Mouse (Mus musculus) splenic B cell, adult 2 months (primary cell): ENCODE results near the gene Zfp385a.
A peak's percentile ranks its signal among the peaks of the same experiment; 100 is the strongest.

Experiments
- DNase-seq: peaks from one replicate; pipeline ENCODE4 v3.0.0-alpha.2; 2011; ENCODE audit warnings: low read depth, low spot score
- H3K27me3 ChIP-seq: 2 replicates; pipeline ENCODE4 v1.6.1; 2012; ENCODE audit warnings: mild to moderate bottlenecking, low read length, moderate library complexity, mixed read lengths; ENCODE audit not compliant: control insufficient read depth, poor library complexity, insufficient read depth, severe bottlenecking
- H3K36me3 ChIP-seq: 2 replicates; pipeline ENCODE4 v1.6.1; 2012; ENCODE audit warnings: mild to moderate bottlenecking, low read length, moderate library complexity, mixed read lengths; ENCODE audit not compliant: control insufficient read depth, poor library complexity, insufficient read depth, severe bottlenecking

Gene Zfp385a

GRCm38 (mm10) chr15:103355420-103355819, 15.5 kb upstream of the Zfp385a start:
- DNase-seq = no peak
- Histone ChIP-seq H3K27me3 (no peaks in the 10 kb centered on the region), H3K36me3 (no peaks in the 10 kb centered on the region)

DNA sequence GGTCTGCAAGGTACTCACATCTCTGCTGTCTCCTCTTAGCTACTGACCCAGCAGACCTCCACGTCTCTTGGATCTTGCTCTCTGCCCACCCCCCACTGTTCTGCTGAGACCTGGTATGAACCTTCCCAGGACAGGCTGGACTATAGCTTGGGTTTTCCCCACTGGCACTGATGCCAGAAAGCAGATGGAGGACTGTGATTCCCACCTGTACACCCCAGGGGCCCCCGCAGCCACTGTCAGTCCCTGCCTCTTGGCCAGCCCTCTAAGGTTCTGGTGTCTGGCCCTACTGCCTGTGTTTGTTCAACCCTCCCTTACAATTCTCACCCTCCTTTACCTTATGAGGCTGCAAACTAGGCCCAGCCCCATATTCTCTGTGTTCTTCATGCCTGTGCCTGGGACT, 14.8 kb upstream of the Zfp385a start:
- Histone ChIP-seq H3K36me3 (no peaks in the 10 kb centered on the region), H3K27me3 (no peaks in the 10 kb centered on the region)
- no peak for DNase-seq

DNA sequence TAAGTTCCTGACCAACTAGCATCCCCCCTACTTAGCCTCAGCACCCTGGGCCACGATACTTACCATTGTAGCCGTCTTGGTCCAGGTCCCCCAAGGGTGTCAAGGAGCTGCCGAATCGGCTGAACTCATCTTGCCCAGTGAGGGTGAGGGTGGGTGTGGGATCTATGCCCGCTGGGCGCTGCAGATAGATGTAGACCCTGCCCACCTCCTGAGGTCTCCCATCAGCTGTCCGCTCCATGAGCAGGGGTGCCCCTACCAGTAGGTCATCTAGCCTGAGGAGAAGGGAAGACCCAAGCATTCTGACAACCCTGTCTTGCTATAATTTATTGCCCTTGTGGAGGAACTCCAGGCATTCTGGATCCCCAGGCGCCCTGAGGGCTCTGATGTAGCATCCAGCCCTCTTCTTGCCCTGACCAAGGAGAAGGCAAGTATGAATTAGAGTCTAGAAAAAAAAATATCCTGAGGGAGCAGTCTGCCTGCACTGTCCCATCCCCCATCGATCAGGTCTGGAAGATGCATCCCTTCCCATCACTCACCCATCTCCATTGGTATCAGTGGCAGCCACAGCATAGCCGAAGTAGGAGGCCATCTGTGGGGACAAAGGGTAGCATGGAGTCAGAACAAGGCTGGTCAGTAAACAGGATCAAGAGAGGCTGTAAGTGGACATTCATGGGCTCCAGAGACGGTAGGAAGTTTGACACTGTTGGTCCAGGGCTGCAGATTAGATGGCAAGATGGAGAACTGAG, 13.8 kb upstream of the Zfp385a start:
- DNase-seq = no peak
- Histone ChIP-seq H3K36me3 (no peaks in the 10 kb centered on the region), H3K27me3 (no peaks in the 10 kb centered on the region)

DNA sequence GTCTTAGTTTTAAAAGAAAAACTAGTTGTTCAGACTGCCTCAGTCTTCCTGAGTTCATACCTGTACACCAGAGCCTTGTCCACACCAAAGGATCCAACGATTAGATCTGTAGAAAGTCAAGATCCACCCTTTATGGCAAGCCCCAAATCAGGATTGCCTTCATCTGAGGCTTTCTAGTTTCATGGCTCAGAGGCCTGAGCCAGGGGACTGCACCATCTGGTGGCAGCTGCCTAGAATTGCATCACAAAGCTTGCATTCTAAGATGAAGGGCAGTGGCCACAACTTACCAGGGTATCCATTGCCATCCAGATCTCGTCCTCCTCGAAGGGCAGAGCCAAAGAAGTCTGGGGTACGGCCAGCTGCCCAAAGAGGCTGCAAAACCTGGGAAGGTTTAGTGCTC, 13.0 kb upstream of the Zfp385a start:
- peak; percentile 78 for DNase-seq
- Histone ChIP-seq H3K27me3 (no peaks in the 10 kb centered on the region), H3K36me3 (no peaks in the 10 kb centered on the region)

DNA sequence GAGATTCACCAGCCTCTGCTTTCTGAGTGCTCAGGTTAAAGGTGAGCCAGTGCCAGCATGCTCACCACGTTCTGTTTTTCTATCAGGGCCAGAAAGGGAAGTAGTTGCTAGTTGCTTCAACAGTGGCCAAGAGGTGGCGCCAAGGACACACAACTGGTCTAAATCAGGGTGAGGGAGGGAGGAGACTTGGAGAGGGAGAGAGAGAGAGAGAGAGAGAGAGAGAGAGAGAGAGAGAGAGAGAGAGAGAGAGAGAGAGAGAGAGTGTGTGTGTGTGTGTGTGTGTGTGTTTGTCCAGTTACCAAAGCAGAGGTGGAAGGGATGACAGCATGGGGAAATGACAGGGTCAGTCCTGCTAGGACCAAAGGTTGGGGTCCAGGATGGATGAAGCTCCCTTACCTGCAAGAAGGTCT, 7.4 kb upstream of the Zfp385a start:
- H3K36me3 ChIP-seq = no peaks in the 10 kb centered on the region
- peak; percentile 89 for DNase-seq
- H3K27me3 ChIP-seq = no peaks in the 10 kb centered on the region

DNA sequence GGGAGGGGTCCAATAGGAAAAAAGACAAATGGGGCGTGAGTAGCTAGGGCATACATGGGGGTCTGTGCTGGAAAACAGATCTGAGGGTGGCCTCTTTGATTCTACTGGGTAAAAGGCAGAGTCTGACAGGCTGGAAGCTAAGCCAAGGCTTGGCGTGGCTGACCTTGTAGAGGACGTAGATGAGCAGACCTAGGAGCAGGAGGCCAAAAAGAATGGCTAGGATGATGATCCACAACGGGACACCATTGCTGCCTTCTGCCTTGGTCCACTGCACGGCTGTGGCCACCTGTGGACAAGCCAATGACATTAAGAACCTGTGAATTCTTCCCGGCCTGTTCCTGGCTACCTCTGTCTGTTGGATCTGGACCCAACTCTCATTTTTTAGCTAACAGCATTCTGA, 5.9 kb upstream of the Zfp385a start:
- H3K27me3 ChIP-seq = no peaks in the 10 kb centered on the region
- DNase-seq = no peak
- no peaks in the 10 kb centered on the region for H3K36me3 ChIP-seq

- no peak for DNase-seq
- no peaks in the 10 kb centered on the region for H3K36me3 ChIP-seq
- H3K27me3 ChIP-seq = no peaks in the 10 kb centered on the region
Measured at GRCm38 (mm10) chr15:103343556-103343955, 3.7 kb upstream of the Zfp385a start.

DNA sequence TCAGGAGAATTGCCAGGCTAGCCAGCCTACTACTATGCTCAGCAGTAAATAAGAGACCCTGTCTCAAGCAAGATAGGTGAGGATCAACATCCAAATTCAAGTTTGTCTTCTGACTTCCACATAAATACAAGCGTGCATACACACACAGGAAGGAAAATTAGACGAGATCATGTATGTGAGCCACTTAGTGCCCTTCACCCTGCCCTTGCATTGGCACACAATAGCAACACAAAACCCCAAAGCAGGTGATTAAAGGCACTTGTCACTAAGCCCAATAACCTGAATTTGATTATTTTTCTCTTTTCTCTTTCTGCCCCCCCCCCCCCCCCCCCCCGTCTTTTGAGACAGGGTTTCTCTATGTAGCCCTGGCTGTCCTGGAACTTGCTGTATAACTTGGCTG, 3.1 kb upstream of the Zfp385a start:
- H3K36me3 ChIP-seq = no peaks in the 10 kb centered on the region
- no peak for DNase-seq

DNA sequence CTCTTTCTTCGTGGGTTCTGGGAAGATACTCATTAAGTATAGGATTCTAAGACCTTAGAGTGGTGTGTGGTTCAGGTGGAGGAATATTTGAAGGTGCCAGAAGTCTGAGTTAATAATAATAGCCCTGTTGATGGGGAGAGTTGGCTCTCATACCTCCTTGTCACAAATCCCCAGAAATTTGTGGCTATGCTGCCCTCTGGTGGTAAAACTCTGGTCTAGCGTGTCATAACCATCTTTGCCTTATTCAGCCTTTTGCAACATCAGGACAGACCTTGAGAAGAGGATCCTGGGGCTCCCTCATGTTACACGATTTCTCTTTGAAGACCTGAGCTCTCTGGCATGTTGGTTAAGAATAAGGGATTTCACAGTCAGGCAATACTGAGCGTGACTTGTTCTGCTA, 2.5 kb upstream of the Zfp385a start:
- Histone ChIP-seq H3K36me3 (no peaks in the 10 kb centered on the region), H3K27me3 (no peaks in the 10 kb centered on the region)
- DNase-seq = peak; percentile 92

More for the DNA sequence above, 3.1 kb upstream of the Zfp385a start:
- H3K27me3 ChIP-seq = no peaks in the 10 kb centered on the region

DNA sequence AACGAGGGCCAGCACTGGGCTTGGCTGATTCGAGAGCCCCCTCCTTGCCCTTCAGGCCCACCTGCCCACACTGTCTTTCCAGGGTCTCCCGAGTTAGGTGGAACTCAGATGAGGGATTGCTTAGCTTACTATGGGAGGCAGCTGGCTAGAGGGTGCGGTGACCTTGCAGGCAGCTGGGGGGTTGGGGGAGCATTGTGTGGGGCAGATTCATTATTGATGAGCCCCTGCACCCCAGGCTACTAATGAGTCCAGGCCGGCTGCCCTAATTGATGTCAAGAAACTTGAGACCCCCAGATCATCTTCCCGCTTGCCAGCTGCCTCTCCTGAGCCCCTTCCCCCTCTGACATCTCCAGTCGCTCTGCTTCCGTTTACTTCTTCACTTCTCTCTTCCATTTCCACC, 1.7 kb upstream of the Zfp385a start:
- H3K36me3 ChIP-seq = no peaks in the 10 kb centered on the region
- H3K27me3 ChIP-seq = no peaks in the 10 kb centered on the region
- DNase-seq = no peak

DNA sequence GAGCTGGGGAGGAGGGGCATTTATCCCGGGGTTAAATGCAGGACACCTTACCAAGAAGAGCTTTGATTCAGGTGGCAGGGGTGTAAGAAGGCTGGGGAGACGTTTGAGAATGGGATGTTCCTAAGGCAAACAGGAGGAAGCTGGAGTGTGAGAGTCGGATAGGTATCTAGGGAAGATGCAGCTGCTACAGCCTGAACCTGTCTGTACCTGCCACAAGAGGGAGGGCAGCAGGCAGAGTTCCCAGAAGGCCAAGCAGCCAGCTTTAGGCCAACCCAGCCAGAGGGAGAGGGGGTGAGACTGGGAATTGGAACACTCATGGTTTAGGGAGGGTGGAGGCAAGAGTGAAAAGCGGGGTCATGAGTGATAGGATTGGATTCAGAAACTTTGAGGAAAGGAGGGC, 893 bp upstream of the Zfp385a start:
- H3K36me3 ChIP-seq = no peaks in the 10 kb centered on the region
- H3K27me3 ChIP-seq = no peaks in the 10 kb centered on the region
- DNase-seq = no peak

DNA sequence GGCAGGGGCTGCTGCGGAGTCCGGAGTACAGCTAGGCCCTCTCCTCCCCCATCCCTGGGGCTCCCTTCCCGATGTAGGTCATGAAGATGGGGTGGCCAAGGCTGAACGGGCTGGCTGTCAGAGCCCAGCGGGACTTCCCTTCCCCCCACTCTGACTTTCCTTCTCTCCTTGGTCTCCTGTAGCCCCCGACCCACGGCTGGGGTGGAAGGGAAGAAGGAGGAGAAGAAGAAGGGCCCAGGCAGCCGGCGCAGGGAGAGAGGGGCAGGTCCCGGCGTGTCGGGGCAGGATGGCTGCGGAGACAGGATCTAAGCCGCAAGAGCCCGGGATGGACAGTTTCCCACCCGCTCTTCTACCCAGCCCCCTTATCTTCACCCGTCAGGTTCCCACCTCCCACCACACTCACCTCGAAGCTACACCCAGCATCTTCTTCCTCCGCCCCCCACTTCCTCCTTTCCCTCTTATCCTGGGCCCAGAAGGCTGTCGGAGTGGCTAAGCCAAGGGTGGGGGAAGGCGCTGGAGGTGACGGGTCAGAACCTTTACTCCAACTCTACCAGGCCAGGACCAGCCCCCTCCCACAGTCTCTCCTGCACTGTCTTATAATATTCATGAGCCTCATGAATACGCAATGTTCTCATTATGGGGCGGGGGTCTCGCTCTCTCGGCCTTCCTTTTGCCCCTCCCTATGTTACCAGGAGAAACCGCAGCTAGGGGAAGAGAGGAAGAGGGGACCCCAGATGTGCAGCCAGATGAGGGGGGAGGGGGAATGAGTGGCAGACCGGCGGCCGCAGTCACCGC, 530 bp downstream of the Zfp385a start:
- Histone ChIP-seq H3K36me3 (no peaks in the 10 kb centered on the region), H3K27me3 (no peaks in the 10 kb centered on the region)
- DNase-seq = no peak

DNA sequence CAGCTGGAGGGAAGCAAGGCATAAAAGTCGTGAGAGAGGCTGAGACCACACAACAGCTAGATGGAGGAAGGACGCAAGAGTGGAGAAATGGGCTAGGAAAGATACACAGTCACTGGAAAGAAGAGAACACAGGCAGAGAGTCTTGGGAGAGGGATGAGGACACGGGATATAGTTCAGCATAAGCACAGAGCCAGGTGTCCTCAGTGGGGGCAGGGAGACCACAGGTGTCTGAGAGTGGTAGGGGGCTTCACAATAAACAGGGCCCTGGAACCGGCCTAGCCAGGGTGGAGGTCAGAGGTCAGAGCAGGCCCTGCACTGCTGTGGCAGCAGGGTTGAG, 1.1 kb downstream of the Zfp385a start:
- no peak for DNase-seq
- H3K36me3 ChIP-seq = no peaks in the 10 kb centered on the region
- H3K27me3 ChIP-seq = no peaks in the 10 kb centered on the region

DNA sequence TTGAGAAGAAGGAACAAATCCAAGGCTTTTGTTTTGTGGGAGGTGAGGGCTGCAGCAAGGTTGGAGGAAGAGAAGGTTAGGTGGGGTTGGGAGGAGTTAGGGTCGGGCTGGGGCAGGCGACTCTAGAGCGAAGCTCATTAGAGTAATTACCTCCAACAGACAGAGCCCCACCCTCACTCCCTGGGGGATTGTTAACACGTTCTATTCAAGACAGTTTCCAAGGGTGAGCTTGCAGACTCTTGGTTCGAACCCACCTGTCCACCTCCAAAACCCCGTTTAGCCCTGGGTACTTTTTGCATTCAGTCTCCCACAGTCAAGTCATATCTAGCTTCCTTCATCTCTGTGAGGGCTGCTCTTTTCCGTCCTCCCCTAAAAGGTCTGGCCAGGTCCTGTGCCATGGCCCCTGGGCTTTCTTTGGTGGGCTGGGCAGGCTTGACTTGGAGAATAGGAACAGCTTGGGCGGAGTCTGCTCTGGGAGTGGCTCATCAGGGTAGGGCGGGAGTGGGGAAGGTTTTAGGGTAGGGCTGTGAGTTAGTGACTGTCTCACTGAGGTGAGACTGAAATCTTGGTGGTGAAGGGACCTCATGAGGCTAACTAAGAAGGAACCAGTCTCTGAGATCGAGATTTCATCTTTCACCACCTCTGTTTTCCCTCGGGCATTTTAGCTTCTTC, 2.8 kb downstream of the Zfp385a start:
- no peaks in the 10 kb centered on the region for H3K27me3 ChIP-seq
- DNase-seq = peak; percentile 33
- H3K36me3 ChIP-seq = no peaks in the 10 kb centered on the region
